Mouse (Mus musculus) adrenal gland, postnatal 36 days (tissue): Measurements from ENCODE around the gene Wnt11. TPM values are rescaled to one million over a fixed set of nuclear protein-coding genes. Genes with fewer than 3 reads are reported as not detected.

Experiments used
- total RNA-seq, 2 experiments: library from RNA; stranded (reverse); gene quantifications; 2 replicates each; pipeline ENCODE4 v1.2.3; 2021

Wnt11 gene
- total RNA-seq, 2 experiments from 2014 or later = 2.6 to 3.6 TPM

Other genes starting within 250 kb of the Wnt11 start
- gene Emsy, start 178.3 kb upstream of the Wnt11 start, total RNA-seq = 10 to 100 TPM; 31.3 to 36.4 TPM
- 10 to 100 TPM; 67.2 to 72.9 TPM for gene Thap12, start 132.0 kb upstream of the Wnt11 start, total RNA-seq